Mouse (Mus musculus) thymus, adult 2 months (tissue): ENCODE data around the gene Eng. TPM values are rescaled to one million over a fixed set of nuclear protein-coding genes. Genes with fewer than 3 reads are reported as not detected.

ENCODE experiments used
- DNase-seq: peaks from one replicate; pipeline ENCODE4 v3.0.0; 2021
- H3K27ac ChIP-seq: fragments of 200-500 bp; 2 replicates; pipeline ENCODE4 v1.5.1; 2012; ENCODE audit warnings: low read length, control low read depth; ENCODE audit not compliant: control insufficient read depth, insufficient read depth
- H3K27me3 ChIP-seq: fragments of 200-500 bp; 2 replicates; pipeline ENCODE4 v1.6.1; 2012; ENCODE audit warnings: mild to moderate bottlenecking, low read length, moderate library complexity, mixed read lengths; ENCODE audit not compliant: control insufficient read depth, insufficient read depth
- H3K36me3 ChIP-seq: fragments of 200-500 bp; 2 replicates; pipeline ENCODE4 v1.6.1; 2012; ENCODE audit warnings: mild to moderate bottlenecking, low read length, moderate library complexity; ENCODE audit not compliant: control insufficient read depth, insufficient read depth
- H3K4me1 ChIP-seq: fragments of 200-500 bp; replicated peaks from 2 replicates; pipeline ENCODE4 v1.6.1; 2012; ENCODE audit warnings: low read length; ENCODE audit not compliant: control insufficient read depth, insufficient read depth
- H3K4me3 ChIP-seq: fragments of 200-500 bp; 2 replicates; pipeline ENCODE4 v1.5.1; 2012; ENCODE audit warnings: mild to moderate bottlenecking, low read length, control low read depth, moderate library complexity; ENCODE audit not compliant: control insufficient read depth, insufficient read depth
- CTCF ChIP-seq: fragments of 200-500 bp; IDR thresholded peaks from 2 replicates; pipeline ENCODE4 v1.5.1; 2012; ENCODE audit warnings: mild to moderate bottlenecking, control low read depth, low read length, moderate library complexity, borderline replicate concordance; ENCODE audit not compliant: control insufficient read depth, poor library complexity, insufficient read depth; ENCODE audit errors: extremely low read depth
- POLR2A ChIP-seq: fragments of 200-500 bp; IDR thresholded peaks from 2 replicates; pipeline ENCODE4 v1.6.1; 2012; ENCODE audit warnings: mild to moderate bottlenecking, low read length, control low read depth, moderate library complexity; ENCODE audit not compliant: control insufficient read depth, poor library complexity, insufficient read depth; ENCODE audit errors: extremely low read depth
- WGBS: fragments of 180-500 bp; shearing (Covaris S2); methylation state at CpG from one replicate; pipeline ENCODE4 v1.1.7; 2018; 5-methylcytosine and 5-hydroxymethylcytosine counted together
- polyA plus RNA-seq: library from polyadenylated mRNA; depleted of rRNA; stranded (reverse); fragments of >200 nt; gene quantifications from 2 replicates; pipeline ENCODE4 v1.2.3, GENCODE M21; 2012

The Eng gene
- polyA plus RNA-seq, 1 experiment: 66.1 TPM

DNA sequence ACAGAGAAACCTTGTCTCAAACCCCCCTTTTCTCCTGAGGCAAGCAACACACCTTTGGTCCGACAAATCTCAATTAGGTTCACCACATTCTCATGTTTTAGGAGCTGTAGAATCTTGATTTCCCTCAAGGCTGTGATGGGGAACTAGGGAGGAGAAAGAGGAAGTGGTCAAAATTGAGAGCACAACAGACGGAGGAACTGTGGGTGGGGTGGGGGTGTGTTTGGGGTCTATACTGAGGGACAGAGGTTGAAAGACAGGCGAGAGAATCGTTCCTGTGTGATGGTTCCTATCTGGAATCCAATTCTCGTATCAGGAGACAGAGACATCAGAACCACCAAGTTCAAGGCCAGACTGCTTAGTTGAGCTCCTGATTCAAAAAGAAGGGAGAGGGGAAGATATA, 64.0 kb downstream of the Eng start:
- Histone ChIP-seq H3K4me3 (no peak overlapping the region), H3K4me1 (peaks cover 24% of the 10 kb centered on the region), H3K27ac (no peak overlapping the region), H3K36me3 (peaks cover 45% of the 10 kb centered on the region), H3K27me3 (no peaks in the 10 kb centered on the region)
- 24% methylated on average over 5 of the region's 5 CpGs for WGBS
- no peak for DNase-seq
- TF ChIP-seq CTCF (no peak), POLR2A (no peak)

DNA sequence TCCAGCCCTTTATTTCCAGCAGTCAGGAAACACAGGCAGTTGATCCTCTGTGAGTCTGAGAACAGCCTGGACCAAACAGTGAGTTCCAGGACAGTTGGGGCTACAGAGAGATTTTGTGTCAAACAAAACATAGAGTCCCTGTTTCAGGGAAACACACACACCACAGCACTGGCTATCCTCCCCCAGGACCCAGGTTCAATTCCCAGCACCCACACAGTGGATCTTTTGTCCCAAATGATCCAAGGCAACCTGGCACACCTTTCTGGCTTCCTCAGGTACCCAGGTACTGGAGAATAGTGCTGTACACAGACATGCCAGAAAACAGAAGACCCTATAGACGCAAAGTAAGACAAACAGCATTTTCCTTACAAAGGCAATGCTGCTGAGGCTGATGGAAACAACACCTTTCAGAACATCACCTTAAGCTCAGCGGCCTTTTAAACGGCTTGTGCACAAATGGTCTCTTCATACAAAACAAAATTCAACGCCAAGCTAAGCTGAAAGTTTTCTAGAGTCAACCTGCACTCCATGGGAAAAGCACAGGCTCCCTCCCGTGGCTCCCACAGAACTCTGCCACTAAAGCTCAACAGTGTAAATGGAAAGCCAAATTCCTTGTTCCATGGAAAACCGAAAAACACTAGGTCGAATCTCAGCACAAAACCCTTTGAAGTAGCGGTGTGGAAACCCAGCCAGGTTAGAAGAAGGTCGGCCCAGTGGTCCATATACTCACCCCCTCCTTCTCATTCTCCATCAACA, 65.1 kb downstream of the Eng start:
- TF ChIP-seq POLR2A (no peak), CTCF (no peak)
- Histone ChIP-seq H3K4me1 (peaks cover 24% of the 10 kb centered on the region), H3K4me3 (peak overlapping the region; percentile 89), H3K27me3 (no peaks in the 10 kb centered on the region), H3K36me3 (peaks cover 35% of the 10 kb centered on the region), H3K27ac (no peak overlapping the region)
- WGBS: 20% methylated on average over 9 of the region's 9 CpGs
- no peak for DNase-seq

DNA sequence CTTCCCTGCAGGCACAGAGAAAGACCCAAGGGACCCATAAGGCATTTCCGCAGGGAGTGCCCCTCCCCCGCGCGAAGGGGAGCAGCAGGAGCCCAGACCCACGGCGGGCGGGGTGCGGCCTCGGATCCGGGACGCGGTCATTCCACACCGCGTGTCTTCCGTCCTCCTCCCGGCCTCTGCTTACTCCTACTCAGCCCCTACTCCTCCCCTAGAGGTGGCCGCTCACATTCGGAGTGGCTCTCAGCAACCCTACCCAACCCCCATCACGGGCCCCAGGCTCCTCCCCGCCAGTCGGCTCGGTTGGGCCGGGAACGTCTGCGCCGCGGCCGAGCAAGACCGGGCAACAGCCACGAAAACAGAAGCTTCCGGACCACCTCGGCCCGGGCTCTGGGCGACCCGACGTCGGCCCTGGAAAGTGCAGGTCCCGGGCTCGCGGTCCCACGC, 65.7 kb downstream of the Eng start:
- Histone ChIP-seq H3K4me3 (peak overlapping the region; percentile 89), H3K27me3 (no peaks in the 10 kb centered on the region), H3K36me3 (peaks cover 29% of the 10 kb centered on the region), H3K27ac (no peak overlapping the region), H3K4me1 (peaks cover 24% of the 10 kb centered on the region)
- under 1% methylated on average over 41 of the region's 41 CpGs for WGBS
- no peak for TF ChIP-seq CTCF
- TF ChIP-seq POLR2A: no peak; the same call in 1 of the 2 replicates
- peak; percentile 70 for DNase-seq

DNA sequence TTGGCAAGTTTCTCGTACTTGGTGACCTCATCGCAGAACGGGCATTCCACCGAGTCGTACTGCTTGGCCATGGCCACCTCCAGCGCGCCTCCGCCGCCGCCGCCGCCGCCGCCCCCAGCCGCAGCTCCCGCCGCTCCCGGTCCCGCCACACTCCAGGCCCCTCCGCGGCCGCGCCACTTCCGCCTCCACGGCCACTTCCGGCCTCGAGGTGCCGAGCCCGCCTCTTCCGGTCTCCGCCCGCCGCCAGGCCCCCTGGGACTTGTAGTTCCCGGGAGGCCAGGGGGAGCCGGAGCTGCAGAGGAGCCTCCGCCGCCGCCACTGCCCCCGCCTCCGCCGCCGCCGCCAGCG, 66.2 kb downstream of the Eng start:
- Histone ChIP-seq H3K27ac (peak overlapping the region; percentile 38), H3K4me1 (peaks cover 24% of the 10 kb centered on the region), H3K4me3 (peak overlapping the region; percentile 89), H3K36me3 (peaks cover 27% of the 10 kb centered on the region), H3K27me3 (no peaks in the 10 kb centered on the region)
- WGBS: under 1% methylated on average over 39 of the region's 44 CpGs
- no peak for TF ChIP-seq CTCF
- TF ChIP-seq POLR2A: peak; percentile 40; the same call in 1 of the 2 replicates
- peak; percentile 96 for DNase-seq

DNA sequence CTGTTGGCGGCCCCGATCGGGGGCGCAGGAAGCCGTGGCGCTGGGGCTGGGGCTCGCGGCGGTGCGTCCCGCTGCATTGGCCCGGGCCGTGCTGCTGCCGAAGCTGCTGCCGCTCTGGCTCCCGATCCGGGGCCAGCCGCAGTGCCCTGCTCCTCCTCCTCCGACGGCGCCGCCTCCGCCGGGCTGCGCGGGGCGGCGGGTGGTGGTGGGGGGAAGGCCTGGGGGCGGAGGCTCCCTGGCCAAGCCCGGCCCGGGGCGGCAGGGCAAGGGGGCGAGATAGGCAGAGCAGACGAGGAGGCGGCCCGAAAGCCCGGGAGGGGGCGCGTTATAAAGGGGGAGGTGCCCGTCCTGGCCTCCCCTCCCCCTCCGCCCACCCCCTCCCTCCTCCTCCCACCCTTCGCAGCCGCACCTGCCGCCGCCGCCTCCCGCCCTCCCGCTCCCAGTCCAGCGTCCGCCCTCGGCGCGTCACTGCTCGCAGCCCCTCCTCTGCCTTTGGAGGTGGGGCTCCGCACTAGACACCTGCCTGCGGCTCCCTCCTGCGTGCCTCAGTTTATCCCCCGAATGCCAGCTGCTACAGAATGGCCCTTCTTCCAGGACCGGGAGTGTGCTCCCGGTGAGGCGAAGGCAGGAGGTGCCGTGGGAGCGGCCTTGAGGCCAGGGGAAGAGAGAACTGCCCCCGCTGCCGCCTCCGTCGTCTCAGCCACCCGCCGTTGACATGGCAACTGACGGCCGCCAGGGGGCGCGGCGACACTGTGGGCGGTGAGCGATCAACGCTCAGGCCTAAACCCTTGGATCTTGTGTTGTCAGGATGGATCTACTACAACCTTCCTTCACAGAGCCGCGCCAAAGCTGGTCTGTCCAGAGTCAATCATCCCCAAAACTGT, 66.8 kb downstream of the Eng start, which contains the start of gene Cdk9:
Gene Cdk9, minus strand, starts transcription at position 143 of the 884 bp plus-strand sequence.
- peaks cover 21% of the 10 kb centered on the region for H3K36me3 ChIP-seq
- no peaks in the 10 kb centered on the region for H3K27me3 ChIP-seq
- peak within 1 kb of the TSS; percentile 89 for H3K4me3 ChIP-seq
- H3K27ac ChIP-seq: peak within 1 kb of the TSS; percentile 38
- peaks cover 24% of the 10 kb centered on the region for H3K4me1 ChIP-seq
- under 1% methylated on average over 68 of the region's 79 CpGs for WGBS
- DNase-seq: peak; percentile 91
- TF ChIP-seq POLR2A: no peak; the same call in 1 of the 2 replicates
- TF ChIP-seq CTCF: peak; percentile 98

DNA sequence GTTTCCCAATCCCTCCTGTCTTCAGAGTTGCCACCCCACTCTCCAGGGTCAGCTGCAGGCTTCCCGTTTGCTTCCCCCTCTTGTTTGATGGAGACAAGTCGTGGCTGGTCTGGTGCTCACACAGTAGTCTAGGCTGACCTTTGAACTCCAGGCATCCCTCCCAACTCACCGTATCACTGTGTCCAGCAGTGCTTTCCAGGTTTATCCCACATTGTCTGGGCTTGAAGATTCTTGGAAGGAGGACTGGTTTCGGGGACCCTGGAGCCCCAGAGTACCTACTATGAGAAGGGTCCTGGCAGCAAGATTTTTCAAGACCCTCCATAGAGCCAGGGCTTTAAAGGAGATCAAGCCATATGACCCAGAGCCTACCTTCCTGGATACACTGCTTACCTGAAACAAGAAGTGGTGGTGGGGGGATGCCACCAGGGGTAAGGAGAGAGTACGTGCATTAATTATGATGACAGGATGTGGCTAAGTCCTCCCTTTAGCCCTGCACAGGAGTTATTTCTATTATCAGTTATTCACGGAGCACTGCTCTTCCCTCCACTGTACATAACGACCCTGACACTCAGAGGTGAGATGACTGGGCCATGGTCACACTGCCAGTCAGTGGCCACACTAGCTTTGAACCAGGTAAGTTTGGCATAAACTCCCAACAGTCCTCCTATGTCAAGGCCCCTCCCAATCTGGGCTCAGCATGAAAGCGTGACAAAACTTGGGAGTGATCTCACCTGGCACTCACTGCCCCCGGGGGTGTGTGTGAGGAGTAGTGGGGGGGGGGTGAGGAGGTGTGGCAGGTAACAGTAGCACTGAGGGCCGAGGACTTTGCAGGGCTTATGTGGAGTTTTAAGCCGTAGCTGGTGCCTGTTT, 68.0 kb downstream of the Eng start:
- H3K36me3 ChIP-seq: peaks cover 11% of the 10 kb centered on the region
- peak overlapping the region; percentile 46 for H3K27ac ChIP-seq
- peaks cover 34% of the 10 kb centered on the region for H3K4me1 ChIP-seq
- WGBS: 35% methylated on average over 11 of the region's 11 CpGs
- no peak for DNase-seq
- H3K27me3 ChIP-seq: no peaks in the 10 kb centered on the region
- TF ChIP-seq CTCF (no peak), POLR2A (no peak)
- H3K4me3 ChIP-seq: no peak overlapping the region
